Mouse (Mus musculus) MEL (cell line): ENCODE results near the gene Rtp4. TPM values are rescaled to one million over a fixed set of nuclear protein-coding genes. Genes with fewer than 3 reads are reported as not detected.

Source experiments
- DNase-seq: peaks from one replicate; pipeline ENCODE4 v3.0.0; 2011; ENCODE audit warnings: low read depth, low spot score
- H3K27ac ChIP-seq: 2 replicates; pipeline ENCODE4 v1.5.1; 2012; ENCODE audit warnings: low read depth, mild to moderate bottlenecking, control low read depth, low read length, moderate library complexity; ENCODE audit not compliant: control insufficient read depth
- H3K27me3 ChIP-seq, 2 experiments: fragments of 150-350 bp in 1 of 2; sonication (generic) in 1 of 2; 2 replicates each; pipeline ENCODE4 v1.6.1; 2012; ENCODE audit warnings: low read length in 2 of 2, mild to moderate bottlenecking in 2 of 2, improper control_type of control experiment in 1 of 2, moderate library complexity in 1 of 2; ENCODE audit not compliant: insufficient read depth in 2 of 2, control insufficient read depth in 1 of 2
- H3K36me3 ChIP-seq, 2 experiments: 2 replicates each; pipeline ENCODE4 v1.6.1; 2012 to 2014; ENCODE audit warnings: low read length in 2 of 2, improper control_type of control experiment in 1 of 2, inconsistent platforms in 1 of 2, mild to moderate bottlenecking in 1 of 2; ENCODE audit not compliant: insufficient read depth in 2 of 2, control insufficient read depth in 1 of 2
- H3K4me1 ChIP-seq, 2 experiments: fragments of 150-350 bp in 1 of 2; sonication (generic) in 1 of 2; 2 replicates each; pipeline ENCODE4 v1.6.1; 2012; ENCODE audit warnings: low read length in 2 of 2, improper control_type of control experiment in 1 of 2, mild to moderate bottlenecking in 1 of 2; ENCODE audit not compliant: insufficient read depth in 2 of 2, control insufficient read depth in 1 of 2
- H3K4me3 ChIP-seq, 2 experiments: fragments of 150-350 bp in 1 of 2; sonication (generic) in 1 of 2; 2 replicates each; pipeline ENCODE4 v1.5.1; 2012; ENCODE audit warnings: low read depth in 2 of 2, low read length in 2 of 2, mild to moderate bottlenecking in 2 of 2, moderate library complexity in 2 of 2, control low read depth in 1 of 2, improper control_type of control experiment in 1 of 2; ENCODE audit not compliant: control insufficient read depth in 1 of 2, insufficient read depth in 1 of 2
- H3K79me2 ChIP-seq: 2 replicates; pipeline ENCODE4 v1.6.1; 2012; ENCODE audit warnings: mild to moderate bottlenecking, low read length, moderate library complexity; ENCODE audit not compliant: control insufficient read depth, poor library complexity, insufficient read depth
- H3K9ac ChIP-seq: 2 replicates; pipeline ENCODE4 v1.6.1; 2012; ENCODE audit warnings: low read depth, mild to moderate bottlenecking, control low read depth, low read length, moderate library complexity; ENCODE audit not compliant: control insufficient read depth, poor library complexity, severe bottlenecking
- H3K9me3 ChIP-seq: fragments of 150-350 bp; sonication (generic); replicated peaks from 2 replicates; pipeline ENCODE4 v1.6.1; 2012; ENCODE audit warnings: mild to moderate bottlenecking, low read length, improper control_type of control experiment, moderate library complexity; ENCODE audit not compliant: insufficient read depth
- BHLHE40 ChIP-seq: IDR thresholded peaks from 2 replicates; pipeline ENCODE4 v1.6.1; 2012; ENCODE audit warnings: low read depth, mild to moderate bottlenecking, inconsistent platforms, low read length, improper control_type of control experiment, borderline replicate concordance
- CHD1 ChIP-seq: IDR thresholded peaks from 2 replicates; pipeline ENCODE4 v1.6.1; 2012; ENCODE audit warnings: low read depth, mild to moderate bottlenecking, inconsistent platforms, low read length, improper control_type of control experiment
- CHD2 ChIP-seq: IDR thresholded peaks from 2 replicates; pipeline ENCODE4 v1.6.1; 2011; ENCODE audit warnings: low read length, improper control_type of control experiment
- E2F4 ChIP-seq: IDR thresholded peaks from 2 replicates; pipeline ENCODE4 v1.6.1; 2011; ENCODE audit warnings: low read depth, low read length, improper control_type of control experiment, borderline replicate concordance
- ETS1 ChIP-seq: IDR thresholded peaks from 2 replicates; pipeline ENCODE4 v1.6.1; 2012; ENCODE audit warnings: low read depth, mild to moderate bottlenecking, inconsistent platforms, low read length, improper control_type of control experiment, moderate library complexity
- GATA1 ChIP-seq: IDR thresholded peaks from 2 replicates; pipeline ENCODE4 v1.6.1; 2011; ENCODE audit warnings: low read depth, low read length, improper control_type of control experiment
- HCFC1 ChIP-seq: IDR thresholded peaks from 2 replicates; pipeline ENCODE4 v1.6.1; 2012; ENCODE audit warnings: low read depth, mild to moderate bottlenecking, inconsistent platforms, low read length, improper control_type of control experiment, moderate library complexity
- JUND ChIP-seq: IDR thresholded peaks from 2 replicates; pipeline ENCODE4 v1.6.1; 2011; ENCODE audit warnings: low read depth, mild to moderate bottlenecking, improper control_type of control experiment, low read length
- MAFK ChIP-seq: IDR thresholded peaks from 2 replicates; pipeline ENCODE4 v1.6.1; 2011; ENCODE audit warnings: low read depth, mild to moderate bottlenecking, low read length, improper control_type of control experiment, borderline replicate concordance
- MAZ ChIP-seq: IDR thresholded peaks from 2 replicates; pipeline ENCODE4 v1.6.1; 2012; ENCODE audit warnings: low read depth, mild to moderate bottlenecking, inconsistent platforms, low read length, improper control_type of control experiment
- MEF2A ChIP-seq: IDR thresholded peaks from 2 replicates; pipeline ENCODE4 v1.6.1; 2014; ENCODE audit warnings: low read depth, mild to moderate bottlenecking, inconsistent platforms, low read length, improper control_type of control experiment; ENCODE audit not compliant: poor library complexity, insufficient replicate concordance, severe bottlenecking; ENCODE audit errors: extremely low read depth
- MYB ChIP-seq: IDR thresholded peaks from 2 replicates; pipeline ENCODE4 v1.6.1; 2011; ENCODE audit warnings: mild to moderate bottlenecking, low read depth, low read length, improper control_type of control experiment
- MYC ChIP-seq: IDR thresholded peaks from 2 replicates; pipeline ENCODE4 v1.6.1; 2011; ENCODE audit warnings: low read depth, mild to moderate bottlenecking, low read length, improper control_type of control experiment, moderate library complexity
- POLR2A ChIP-seq, 2 experiments: IDR thresholded peaks; 2 replicates each; pipeline ENCODE4 v1.6.1; 2011 to 2012; ENCODE audit warnings: low read length in 2 of 2, mild to moderate bottlenecking in 2 of 2, control low read depth in 1 of 2, improper control_type of control experiment in 1 of 2, low read depth in 1 of 2, moderate library complexity in 1 of 2; ENCODE audit not compliant: control insufficient read depth in 1 of 2, insufficient read depth in 1 of 2, poor library complexity in 1 of 2
- RAD21 ChIP-seq: IDR thresholded peaks from 2 replicates; pipeline ENCODE4 v1.6.1; 2011; ENCODE audit warnings: mild to moderate bottlenecking, low read depth, low read length, improper control_type of control experiment
- RCOR1 ChIP-seq: IDR thresholded peaks from 2 replicates; pipeline ENCODE4 v1.6.1; 2012; ENCODE audit warnings: low read depth, mild to moderate bottlenecking, inconsistent platforms, low read length, improper control_type of control experiment
- SMC3 ChIP-seq: IDR thresholded peaks from 2 replicates; pipeline ENCODE4 v1.6.1; 2011; ENCODE audit warnings: low read depth, low read length, improper control_type of control experiment
- TAL1 ChIP-seq: IDR thresholded peaks from 2 replicates; pipeline ENCODE4 v1.6.1; 2012; ENCODE audit warnings: mild to moderate bottlenecking, inconsistent platforms, low read length, moderate library complexity, mixed read lengths
- TBP ChIP-seq: IDR thresholded peaks from 2 replicates; pipeline ENCODE4 v1.8.0; 2011; ENCODE audit warnings: low read depth, low read length, improper control_type of control experiment
- UBTF ChIP-seq: IDR thresholded peaks from 2 replicates; pipeline ENCODE4 v1.6.1; 2012; ENCODE audit warnings: low read depth, mild to moderate bottlenecking, inconsistent platforms, low read length, improper control_type of control experiment, moderate library complexity, borderline replicate concordance; ENCODE audit not compliant: insufficient read depth
- ZC3H11A ChIP-seq: IDR thresholded peaks from 2 replicates; pipeline ENCODE4 v1.6.1; 2012; ENCODE audit warnings: low read depth, mild to moderate bottlenecking, inconsistent platforms, low read length, improper control_type of control experiment
- ZKSCAN1 ChIP-seq: IDR thresholded peaks from 2 replicates; pipeline ENCODE4 v1.6.1; 2012; ENCODE audit warnings: low read depth, mild to moderate bottlenecking, inconsistent platforms, low read length, improper control_type of control experiment, moderate library complexity
- ZNF384 ChIP-seq: IDR thresholded peaks from 2 replicates; pipeline ENCODE4 v1.6.1; 2012; ENCODE audit warnings: low read depth, mild to moderate bottlenecking, inconsistent platforms, low read length, improper control_type of control experiment
- polyA plus RNA-seq, 2 experiments: library from polyadenylated mRNA; stranded (reverse) in 1 of 2; unstranded in 1 of 2; fragments of >175 nt in 1 of 2; fragments of >200 nt in 1 of 2; gene quantifications; 2 replicates each; pipeline versions ENCODE4 v1.2.1 to v1.2.4; 2012; ENCODE audit warnings: low replicate concordance in 2 of 2, low read depth in 1 of 2; ENCODE audit not compliant: insufficient read length in 2 of 2, insufficient read depth in 1 of 2, missing spikeins in 1 of 2
- total RNA-seq: library from RNA; depleted of rRNA; stranded (reverse); fragments of 300-350 nt; gene quantifications from 2 replicates; pipeline ENCODE4 v1.2.3, GENCODE M21; 2012

Rtp4 gene
- total and polyA plus RNA-seq, 3 experiments: not detected

GRCm38 (mm10) chr16:23591119-23592105 lies 71.3 kb downstream of the Rtp4 start:
- no peaks in the 10 kb centered on the region for H3K4me1 ChIP-seq
- no peak overlapping the region for H3K27ac ChIP-seq
- no peak overlapping the region for H3K9ac ChIP-seq
- H3K9me3 ChIP-seq: no peaks in the 10 kb centered on the region
- no peaks in the 10 kb centered on the region for H3K79me2 ChIP-seq
- H3K27me3 ChIP-seq: no peaks in the 10 kb centered on the region
- no peak for DNase-seq
- H3K4me3 ChIP-seq: no peak overlapping the region
- no peak for TF ChIP-seq TAL1
- no peak for TF ChIP-seq MYB
- TF ChIP-seq MAZ: no peak
- TF ChIP-seq JUND: no peak
- TF ChIP-seq ZKSCAN1: no peak
- no peak for TF ChIP-seq SMC3
- no peak for TF ChIP-seq MYC
- no peak for TF ChIP-seq MAFK
- no peak for TF ChIP-seq UBTF
- TF ChIP-seq MEF2A: no peak
- no peak for TF ChIP-seq TBP
- no peaks in the 10 kb centered on the region for H3K36me3 ChIP-seq

- Histone ChIP-seq H3K4me3 (no peak overlapping the region), H3K9me3 (no peaks in the 10 kb centered on the region), H3K9ac (no peak overlapping the region), H3K27me3 (no peaks in the 10 kb centered on the region), H3K79me2 (no peaks in the 10 kb centered on the region), H3K27ac (no peak overlapping the region)
- no peak for DNase-seq
- TF ChIP-seq RCOR1 (no peak), MAZ (no peak), BHLHE40 (no peak), ZC3H11A (no peak), RAD21 (no peak), E2F4 (no peak), ZNF384 (no peak), POLR2A (IDR thresholded peaks at IDR 0.05; ENCODE audit: control insufficient read depth in 1 of 2, insufficient read depth in 1 of 2, low read depth in 1 of 2, low read length in 2 of 2, poor library complexity in 1 of 2) (no peak), TAL1 (no peak), GATA1 (no peak), CHD1 (no peak), JUND (no peak), UBTF (no peak), HCFC1 (no peak), CHD2 (no peak), ZKSCAN1 (no peak), SMC3 (no peak), ETS1 (no peak)
- TF ChIP-seq, all 39 proteins: peak for 0
- Histone ChIP-seq H3K4me1 (no peaks in the 10 kb centered on the region), H3K36me3 (no peaks in the 10 kb centered on the region)
These were observed 72.4 kb downstream of the Rtp4 start for GRCm38 (mm10) chr16:23592501-23592900.
